ENCODE assay signal across 8 mouse cellular contexts in the genomic region with DNA sequence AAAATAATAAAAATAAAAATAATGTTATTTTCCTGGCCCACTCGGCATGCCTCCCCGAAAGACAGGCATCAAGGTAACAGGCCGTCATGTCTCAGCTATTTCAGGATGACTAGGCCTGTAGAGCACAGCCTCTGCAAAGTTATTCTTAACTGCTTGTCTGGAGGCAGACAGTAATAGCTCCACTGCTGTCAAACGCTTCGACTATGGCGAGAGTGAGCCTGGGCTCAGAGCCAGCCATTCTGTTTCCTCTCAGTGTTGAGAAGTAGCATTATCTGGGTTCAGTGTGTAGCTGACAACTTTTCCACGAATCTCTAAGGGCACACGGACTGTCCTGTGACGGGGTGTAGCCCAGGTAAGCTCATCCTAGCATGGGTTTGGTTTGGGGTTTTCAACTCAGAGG. TPM values are rescaled to one million over a fixed set of nuclear protein-coding genes. Genes with fewer than 3 reads are reported as not detected.
A peak's percentile ranks its signal among the peaks of the same experiment; 100 is the strongest.
DNase-seq lines count a peak whose midpoint lies in the region; ATAC-seq lines count a peak whose summit lies in the region.

No protein-coding gene starts in this region.

- no peaks in the 10 kb centered on the region for H3K36me3 ChIP-seq in kidney, embryonic 14.5 days (ENCODE audit: control insufficient read depth, insufficient read depth, low read length)
- no peaks in the 10 kb centered on the region for H3K36me3 ChIP-seq in intestine, embryonic 16.5 days (ENCODE audit: control insufficient read depth, insufficient read depth, low read length)
- H3K36me3 ChIP-seq in limb, embryonic 11.5 days (ENCODE audit: control insufficient read depth, insufficient read depth, low read length) = no peaks in the 10 kb centered on the region

- ATAC-seq in kidney, embryonic 14.5 days (ENCODE audit: low FRiP score, low TSS enrichment) = no peak
- peak; percentile 91 for ATAC-seq in frontal cortex, adult (ENCODE audit: low TSS enrichment)
- ATAC-seq in intestine, embryonic 16.5 days = peak; percentile 75
- no peak for ATAC-seq in limb, embryonic 11.5 days (ENCODE audit: insufficient number of reproducible peaks, low FRiP score, low TSS enrichment, low read depth)

- 53% methylated on average over 9 of the region's 9 CpGs for WGBS in kidney, embryonic 14.5 days
- 36% methylated on average over 9 of the region's 9 CpGs for WGBS in intestine, embryonic 16.5 days
- WGBS in limb, embryonic 11.5 days = 71% methylated on average over 9 of the region's 9 CpGs

- no peak overlapping the region for H3K4me2 ChIP-seq in kidney, embryonic 14.5 days (replicated peaks; ENCODE audit: low read depth, low read length)
- no peak overlapping the region for H3K4me2 ChIP-seq in intestine, embryonic 16.5 days (ENCODE audit: low read depth, low read length)
- no peak overlapping the region for H3K4me2 ChIP-seq in limb, embryonic 11.5 days (ENCODE audit: low read depth, severe bottlenecking)

- H3K4me3 ChIP-seq in kidney, embryonic 14.5 days (ENCODE audit: low read length) = no peak overlapping the region
- no peak overlapping the region for H3K4me3 ChIP-seq in intestine, embryonic 16.5 days (ENCODE audit: low read length)
- no peak overlapping the region for H3K4me3 ChIP-seq in limb, embryonic 11.5 days (ENCODE audit: low read depth, low read length)

- H3K27ac ChIP-seq in kidney, embryonic 14.5 days (ENCODE audit: low read depth, low read length) = peak overlapping the region; percentile 63; the same call in 1 of the 2 replicates
- peak overlapping the region; percentile 69 for H3K27ac ChIP-seq in intestine, embryonic 16.5 days (ENCODE audit: low read length)
- H3K27ac ChIP-seq in limb, embryonic 11.5 days (replicated peaks; ENCODE audit: low read depth, low read length) = 0 out of 2 replicates have a peak overlapping the region, but pooled peaks have one; percentile 26

- H3K27me3 ChIP-seq in kidney, embryonic 14.5 days (ENCODE audit: control insufficient read depth, insufficient read depth, low read length) = no peaks in the 10 kb centered on the region
- H3K27me3 ChIP-seq in intestine, embryonic 16.5 days (replicated peaks; ENCODE audit: control insufficient read depth, insufficient read depth, low read length) = no peaks in the 10 kb centered on the region
- H3K27me3 ChIP-seq in limb, embryonic 11.5 days (ENCODE audit: control insufficient read depth, insufficient read depth, low read length) = no peaks in the 10 kb centered on the region

- H3K9ac ChIP-seq in kidney, embryonic 14.5 days (ENCODE audit: low read depth, low read length) = no peak overlapping the region
- no peak overlapping the region for H3K9ac ChIP-seq in intestine, embryonic 16.5 days (ENCODE audit: low read depth, low read length)
- no peak overlapping the region for H3K9ac ChIP-seq in limb, embryonic 11.5 days (ENCODE audit: low read length)

- no peak for DNase-seq in kidney, adult 11 months
- no peak for DNase-seq in limb, embryonic 11.5 days (ENCODE audit: low spot score)
- peak; percentile 19 for DNase-seq in yolk sac, embryonic 10.5 days (ENCODE audit: low spot score)
- DNase-seq in B cell, adult 2 months = no peak
- DNase-seq in retina, embryonic 14.5 days (ENCODE audit: low spot score) = no peak

- no peaks in the 10 kb centered on the region for H3K9me3 ChIP-seq in kidney, embryonic 14.5 days (ENCODE audit: control insufficient read depth, low read length)
- no peaks in the 10 kb centered on the region for H3K9me3 ChIP-seq in intestine, embryonic 16.5 days (ENCODE audit: control insufficient read depth, low read length)
- no peaks in the 10 kb centered on the region for H3K9me3 ChIP-seq in limb, embryonic 11.5 days (ENCODE audit: control insufficient read depth, low read length)

- H3K4me1 ChIP-seq in kidney, embryonic 14.5 days (ENCODE audit: control insufficient read depth, insufficient read depth, low read length) = peaks cover 10% of the 10 kb centered on the region; the same call in 1 of the 2 replicates
- H3K4me1 ChIP-seq in intestine, embryonic 16.5 days (ENCODE audit: control insufficient read depth, insufficient read depth, low read length) = peaks cover 8% of the 10 kb centered on the region
- peaks cover 12% of the 10 kb centered on the region for H3K4me1 ChIP-seq in limb, embryonic 11.5 days (ENCODE audit: control insufficient read depth, insufficient read depth, low read length)

RNA-seq across cellular contexts. Expression of a gene that starts 33.5 kb away (rescaled TPM):
- 115 and 145 TPM in 2 replicates for polyA plus RNA-seq in kidney, embryonic 14.5 days (2014; fragmentation: Nextera tagmentation; extraction: Ambion mirVana)
- polyA plus RNA-seq in intestine, embryonic 16.5 days (2015; fragmentation: Nextera tagmentation; extraction: Ambion mirVana) = 49.5 and 50.1 TPM in 2 replicates
- 148 and 172 TPM in 2 replicates for polyA plus RNA-seq in limb, embryonic 11.5 days (2014; fragmentation: Nextera tagmentation; extraction: Ambion mirVana)

Comparison
In these comparisons a context has a peak if more than half of its experiments do, and no peak if none do; other contexts are left out.
1. ATAC-seq: peak in frontal cortex, adult (single experiment) and intestine, embryonic 16.5 days (single experiment); none in kidney, embryonic 14.5 days (single experiment) and limb, embryonic 11.5 days (single experiment).
2. Peak in every context shown above with its lines, with median percentiles within 50 percentile points of each other: H3K27ac ChIP-seq.